Comparison of ENCODE assay signal across 10 mouse cellular contexts in the genomic region with DNA sequence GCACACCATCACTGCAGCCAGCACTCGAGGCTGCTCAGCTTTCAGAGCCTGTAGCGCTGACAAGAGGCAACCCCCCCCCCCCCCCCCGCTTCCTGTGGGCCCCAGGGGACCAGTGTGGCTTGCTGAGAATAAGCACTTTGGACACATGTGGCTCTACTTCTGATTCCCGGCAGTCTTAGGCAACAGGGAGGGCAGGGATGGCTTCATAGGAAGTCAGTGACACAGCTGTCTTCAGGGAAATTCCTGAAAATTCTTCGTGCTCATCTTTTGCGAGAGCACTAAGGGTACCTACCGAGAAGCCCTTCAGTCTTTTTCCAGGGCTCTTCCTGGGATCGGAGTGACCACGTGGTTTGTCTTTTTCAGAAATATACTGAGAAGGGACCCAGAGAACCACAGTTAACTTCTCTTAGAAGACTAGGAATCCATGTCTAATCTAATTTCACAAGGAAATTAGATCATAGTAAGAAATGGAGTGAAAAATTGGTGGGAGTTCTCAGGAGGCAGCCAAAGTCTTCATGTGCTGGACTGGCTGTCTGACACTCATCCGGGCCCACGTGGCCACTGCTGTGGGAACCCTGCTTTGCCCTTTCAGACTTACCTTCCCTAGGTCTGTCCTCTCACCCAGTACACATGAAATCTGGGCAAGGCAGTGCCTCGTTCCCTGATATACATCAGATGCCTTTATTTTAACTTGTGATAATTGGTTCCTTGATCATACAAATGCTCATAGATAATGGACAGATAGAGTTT. TPM values are rescaled to one million over a fixed set of nuclear protein-coding genes. Genes with fewer than 3 reads are reported as not detected.
DNase-seq lines count a peak whose midpoint lies in the region; ATAC-seq lines count a peak whose summit lies in the region.
"Had no signal": no experiment of that assay in that cellular context is flagged by ENCODE, and none has a peak within 500 bp of the region (broad histone marks: within the 10 kb centered on the region; RNA-seq: fewer than 3 reads in every experiment).

No protein-coding gene starts in this region.

- no peaks in the 10 kb centered on the region for H3K4me1 ChIP-seq in kidney, embryonic 14.5 days (ENCODE audit: control insufficient read depth, insufficient read depth, low read length)
- peaks cover 8% of the 10 kb centered on the region for H3K4me1 ChIP-seq in hindbrain, embryonic 14.5 days (replicated peaks; ENCODE audit: control insufficient read depth, insufficient read depth, low read length)
- peaks cover 10% of the 10 kb centered on the region; the same call in 1 of the 2 replicates for H3K4me1 ChIP-seq in neural tube, embryonic 11.5 days (ENCODE audit: control insufficient read depth, insufficient read depth, low read length)
- peaks cover 11% of the 10 kb centered on the region for H3K4me1 ChIP-seq in forebrain, embryonic 15.5 days

- no peaks in the 10 kb centered on the region for H3K9me3 ChIP-seq in kidney, embryonic 14.5 days (ENCODE audit: control insufficient read depth, low read length)
- H3K9me3 ChIP-seq in hindbrain, embryonic 14.5 days (ENCODE audit: control insufficient read depth, low read length): no peaks in the 10 kb centered on the region
- no peaks in the 10 kb centered on the region for H3K9me3 ChIP-seq in neural tube, embryonic 11.5 days (ENCODE audit: control insufficient read depth, low read length)
- no peaks in the 10 kb centered on the region for H3K9me3 ChIP-seq in forebrain, embryonic 15.5 days

- no peaks in the 10 kb centered on the region for H3K27me3 ChIP-seq in kidney, embryonic 14.5 days (ENCODE audit: control insufficient read depth, insufficient read depth, low read length)
- peaks cover 28% of the 10 kb centered on the region for H3K27me3 ChIP-seq in hindbrain, embryonic 14.5 days (ENCODE audit: control insufficient read depth, insufficient read depth, low read length)
- H3K27me3 ChIP-seq in neural tube, embryonic 11.5 days (ENCODE audit: control insufficient read depth, insufficient read depth, low read length): peaks cover 5% of the 10 kb centered on the region; the same call in 1 of the 2 replicates
- H3K27me3 ChIP-seq in forebrain, embryonic 15.5 days: peaks cover 11% of the 10 kb centered on the region; the same call in 1 of the 2 replicates

- H3K27ac ChIP-seq in kidney, embryonic 14.5 days (ENCODE audit: low read depth, low read length): no peak overlapping the region
- no peak overlapping the region for H3K27ac ChIP-seq in hindbrain, embryonic 14.5 days
- no peak overlapping the region for H3K27ac ChIP-seq in neural tube, embryonic 11.5 days (ENCODE audit: low read depth, low read length)
- no peak overlapping the region for H3K27ac ChIP-seq in forebrain, embryonic 15.5 days (replicated peaks)

- H3K36me3 ChIP-seq in kidney, embryonic 14.5 days (ENCODE audit: control insufficient read depth, insufficient read depth, low read length): no peaks in the 10 kb centered on the region
- H3K36me3 ChIP-seq in hindbrain, embryonic 14.5 days (replicated peaks; ENCODE audit: control insufficient read depth, insufficient read depth): no peaks in the 10 kb centered on the region
- no peaks in the 10 kb centered on the region for H3K36me3 ChIP-seq in neural tube, embryonic 11.5 days (ENCODE audit: control insufficient read depth, insufficient read depth, low read length)
- no peaks in the 10 kb centered on the region for H3K36me3 ChIP-seq in forebrain, embryonic 15.5 days

- no peak overlapping the region for H3K9ac ChIP-seq in kidney, embryonic 14.5 days (ENCODE audit: low read depth, low read length)
- H3K9ac ChIP-seq in hindbrain, embryonic 14.5 days: peak overlapping the region; percentile 24; the same call in 1 of the 2 replicates
- no peak overlapping the region for H3K9ac ChIP-seq in neural tube, embryonic 11.5 days (ENCODE audit: low read length)
- H3K9ac ChIP-seq in forebrain, embryonic 15.5 days (replicated peaks): no peak overlapping the region

- DNase-seq in kidney, adult 11 months: no peak
- peak; percentile 59 for DNase-seq in embryo, embryonic 10.5 days (ENCODE audit: low spot score)
- DNase-seq in hindbrain, embryonic 14.5 days (ENCODE audit: low spot score): no peak
- peak; percentile 59 for DNase-seq in neural tube, embryonic 11.5 days (ENCODE audit: low spot score)
- no peak for DNase-seq in frontal cortex, adult 2 months (ENCODE audit: extremely low spot score in 1 of 2, low spot score in 1 of 2)
- DNase-seq in adrenal gland, adult 8-10 months: no peak

- 40% methylated on average over 12 of the region's 12 CpGs for WGBS in kidney, embryonic 14.5 days
- 24% methylated on average over 12 of the region's 12 CpGs for WGBS in hindbrain, embryonic 14.5 days
- 35% methylated on average over 11 of the region's 12 CpGs for WGBS in neural tube, embryonic 11.5 days
- WGBS in forebrain, embryonic 15.5 days: 43% methylated on average over 12 of the region's 12 CpGs

- ATAC-seq in kidney, embryonic 14.5 days (ENCODE audit: low FRiP score, low TSS enrichment): no peak
- ATAC-seq in hindbrain, embryonic 14.5 days (ENCODE audit: low FRiP score): no peak; the same call in 1 of the 2 replicates
- no peak for ATAC-seq in neural tube, embryonic 11.5 days (ENCODE audit: insufficient read depth, low FRiP score, low TSS enrichment)
- ATAC-seq in forebrain, embryonic 15.5 days (replicated peaks): no peak

- peak overlapping the region; percentile 13; the same call in 1 of the 2 replicates for H3K4me2 ChIP-seq in kidney, embryonic 14.5 days (replicated peaks; ENCODE audit: low read depth, low read length)
- H3K4me2 ChIP-seq in hindbrain, embryonic 14.5 days (replicated peaks): no peak overlapping the region
- no peak overlapping the region for H3K4me2 ChIP-seq in neural tube, embryonic 11.5 days (ENCODE audit: low read depth)
- H3K4me2 ChIP-seq in forebrain, embryonic 15.5 days (replicated peaks): no peak overlapping the region

- no peak overlapping the region for H3K4me3 ChIP-seq in kidney, embryonic 14.5 days (ENCODE audit: low read length)
- H3K4me3 ChIP-seq in hindbrain, embryonic 14.5 days (replicated peaks; ENCODE audit: low read length): no peak overlapping the region
- H3K4me3 ChIP-seq in neural tube, embryonic 11.5 days (ENCODE audit: low read depth, low read length): no peak overlapping the region
- no peak overlapping the region for H3K4me3 ChIP-seq in forebrain, embryonic 15.5 days

RNA-seq across cellular contexts. Expression of gene Mcoln2, which starts 4.4 kb away (rescaled TPM):
- 0.74 and 1.1 TPM in 2 replicates for polyA plus RNA-seq in kidney, embryonic 14.5 days (2014; fragmentation: Nextera tagmentation; extraction: Ambion mirVana)
- 0.11 TPM in 1 of 2 replicates, not detected in the other for polyA plus RNA-seq in hindbrain, embryonic 14.5 days (2014; fragmentation: Nextera tagmentation; extraction: Ambion mirVana)
- polyA plus RNA-seq in neural tube, embryonic 11.5 days (2014; fragmentation: Nextera tagmentation; extraction: Ambion mirVana): 0.28 and 0.49 TPM in 2 replicates
- polyA plus RNA-seq in frontal cortex, adult 2 months (2012; rRNA removed): not detected in 2 replicates
- total RNA-seq in adrenal gland, adult 8-10 months (2022): 1 to 10 TPM in 2 of 4 experiments, under 1 TPM in 2; 0.17 to 1.2 (median 0.63) TPM
- polyA plus RNA-seq in forebrain, embryonic 15.5 days (2015; fragmentation: Nextera tagmentation; extraction: Ambion mirVana): not detected in 2 replicates
- total RNA-seq: left cerebral cortex, postnatal 36 days had no signal

RNA-seq across cellular contexts. Expression of gene Mcoln3, which starts 36.8 kb away (rescaled TPM):
- polyA plus RNA-seq in kidney, embryonic 14.5 days (2014; fragmentation: Nextera tagmentation; extraction: Ambion mirVana): 6.5 and 8.9 TPM in 2 replicates
- 0.27 and 0.82 TPM in 2 replicates for polyA plus RNA-seq in hindbrain, embryonic 14.5 days (2014; fragmentation: Nextera tagmentation; extraction: Ambion mirVana)
- 4.1 and 4.3 TPM in 2 replicates for polyA plus RNA-seq in neural tube, embryonic 11.5 days (2014; fragmentation: Nextera tagmentation; extraction: Ambion mirVana)
- 0.06 TPM in 1 of 2 replicates, not detected in the other for polyA plus RNA-seq in frontal cortex, adult 2 months (2012; rRNA removed)
- under 1 TPM in 2 of 4 experiments, not detected in 2; 0.09 to 0.46 TPM for total RNA-seq in adrenal gland, adult 8-10 months (2022)
- 0.23 and 0.67 TPM in 2 replicates for polyA plus RNA-seq in forebrain, embryonic 15.5 days (2015; fragmentation: Nextera tagmentation; extraction: Ambion mirVana)
- total RNA-seq: left cerebral cortex, postnatal 36 days had no signal

RNA-seq across cellular contexts. Expression of gene Wdr63, which starts 46.1 kb away (rescaled TPM):
- polyA plus RNA-seq in kidney, embryonic 14.5 days (2014; fragmentation: Nextera tagmentation; extraction: Ambion mirVana): 0.44 TPM in 1 of 2 replicates, not detected in the other
- 1.8 and 2.8 TPM in 2 replicates for polyA plus RNA-seq in hindbrain, embryonic 14.5 days (2014; fragmentation: Nextera tagmentation; extraction: Ambion mirVana)
- 0.15 TPM in 1 of 2 replicates, not detected in the other for polyA plus RNA-seq in neural tube, embryonic 11.5 days (2014; fragmentation: Nextera tagmentation; extraction: Ambion mirVana)
- 0.57 TPM in 1 of 2 replicates, not detected in the other for polyA plus RNA-seq in frontal cortex, adult 2 months (2012; rRNA removed)
- total RNA-seq in adrenal gland, adult 8-10 months (2022): not detected
- 0.59 and 1.4 TPM in 2 replicates for polyA plus RNA-seq in forebrain, embryonic 15.5 days (2015; fragmentation: Nextera tagmentation; extraction: Ambion mirVana)
- polyA plus RNA-seq: small intestine, adult 2 months had no signal

Comparison
In these comparisons a context has a peak if more than half of its experiments do, and no peak if none do; other contexts are left out.
1. DNase-seq: peak in embryo, embryonic 10.5 days (single experiment) and neural tube, embryonic 11.5 days (single experiment); none in kidney, adult 11 months (single experiment), hindbrain, embryonic 14.5 days (single experiment), frontal cortex, adult 2 months (0 of 2) and adrenal gland, adult 8-10 months (single experiment).